Mouse (Mus musculus) adrenal gland, postnatal 4 days (tissue): ENCODE results near the gene Fkbp14. TPM values are rescaled to one million over a fixed set of nuclear protein-coding genes. Genes with fewer than 3 reads are reported as not detected.
A peak's percentile ranks its signal among the peaks of the same experiment; 100 is the strongest.

ENCODE experiments used
- DNase-seq, 2 experiments: peaks; one replicate each; pipeline ENCODE4 v3.0.0; 2021 to 2022; ENCODE audit warnings: low spot score in 2 of 2, mixed read lengths in 2 of 2
- total RNA-seq, 2 experiments: library from RNA; stranded (reverse); gene quantifications; 2 replicates each; pipeline ENCODE4 v1.2.3; 2021

Fkbp14 gene
- total RNA-seq, 2 experiments from 2014 or later = 30.5 to 30.7 TPM

- no peak for DNase-seq
Measured at GRCm38 (mm10) chr6:54549311-54549710, 47.8 kb downstream of the Fkbp14 start.

GRCm38 (mm10) chr6:54548314-54549019 is 48.6 kb downstream of the Fkbp14 start:
- no peak for DNase-seq

- no peak for DNase-seq
Measured at GRCm38 (mm10) chr6:54543646-54544045, 53.5 kb downstream of the Fkbp14 start.

- no peak for DNase-seq
Measured at GRCm38 (mm10) chr6:54542836-54543235, 54.3 kb downstream of the Fkbp14 start.

GRCm38 (mm10) chr6:54540252-54540887 is 56.7 kb downstream of the Fkbp14 start:
- DNase-seq = peak in 1 of 2 experiments; percentile 30

GRCm38 (mm10) chr6:54539396-54539795 is 57.7 kb downstream of the Fkbp14 start:
- DNase-seq = no peak

GRCm38 (mm10) chr6:54538773-54539173 is 58.3 kb downstream of the Fkbp14 start:
- DNase-seq = no peak

- no peak for DNase-seq
Measured at GRCm38 (mm10) chr6:54537053-54537452, 60.1 kb downstream of the Fkbp14 start.

- DNase-seq = no peak
Measured at GRCm38 (mm10) chr6:54535485-54535884, 61.6 kb downstream of the Fkbp14 start.

GRCm38 (mm10) chr6:54531048-54531481 is 66.0 kb downstream of the Fkbp14 start:
- DNase-seq = no peak

GRCm38 (mm10) chr6:54530182-54530581 is 66.9 kb downstream of the Fkbp14 start:
- no peak for DNase-seq

- no peak for DNase-seq
Measured at GRCm38 (mm10) chr6:54528666-54529065, 68.4 kb downstream of the Fkbp14 start.

Other genes starting within 250 kb of the Fkbp14 start
- gene Wipf3, start 167.7 kb downstream of the Fkbp14 start, total RNA-seq = 1 to 10 TPM; 2.7 to 4.3 TPM
- 10 to 100 TPM; 29.9 to 33.5 TPM for gene Scrn1, start 30.8 kb downstream of the Fkbp14 start, total RNA-seq
- 10 to 100 TPM; 18.3 to 18.7 TPM for gene Plekha8, start 2.2 kb downstream of the Fkbp14 start, total RNA-seq
- 10 to 100 TPM in 1 of 2 experiments, 1 to 10 TPM in 1; 8.2 to 13.5 TPM for gene Mturn, start 84.3 kb upstream of the Fkbp14 start, total RNA-seq
- gene Znrf2, start 219.6 kb upstream of the Fkbp14 start, total RNA-seq = 10 to 100 TPM; 34.0 to 34.4 TPM